Mouse (Mus musculus) lung, embryonic 15.5 days (tissue): Measurements from ENCODE around the gene Ppp1r3a. TPM values are rescaled to one million over a fixed set of nuclear protein-coding genes. Genes with fewer than 3 reads are reported as not detected.
A peak's percentile ranks its signal among the peaks of the same experiment; 100 is the strongest.
"Not testable (repeated sequence)": the region's sequence is repeated elsewhere in the genome, so short reads cannot be mapped to it uniquely, and the experiment has no call there.

ENCODE experiments used
- ATAC-seq: fragments of 200-750 bp; cut with Nextera tagmentation; 2 replicates; pipeline ENCODE4 v1.8.0; 2017; ENCODE audit warnings: moderate number of reproducible peaks, borderline replicate concordance; ENCODE audit not compliant: low FRiP score, low TSS enrichment; ENCODE audit errors: extremely low read depth
- H3K27ac ChIP-seq: fragments of 300-500 bp; sonication (generic); 2 replicates; pipeline ENCODE4 v1.5.1; 2015; ENCODE audit warnings: moderate library complexity, mild to moderate bottlenecking, inconsistent platforms
- H3K27me3 ChIP-seq: fragments of 300-500 bp; sonication (generic); 2 replicates; pipeline ENCODE4 v1.6.1; 2015; ENCODE audit warnings: inconsistent platforms
- H3K36me3 ChIP-seq: fragments of 300-500 bp; sonication (generic); 2 replicates; pipeline ENCODE4 v1.6.1; 2015; ENCODE audit warnings: inconsistent platforms
- H3K4me1 ChIP-seq: fragments of 300-500 bp; sonication (generic); 2 replicates; pipeline ENCODE4 v1.6.1; 2015; ENCODE audit warnings: inconsistent platforms
- H3K4me2 ChIP-seq: fragments of 300-500 bp; sonication (generic); 2 replicates; pipeline ENCODE4 v1.6.1; 2015; ENCODE audit warnings: inconsistent platforms, mild to moderate bottlenecking, moderate library complexity
- H3K4me3 ChIP-seq: fragments of 300-500 bp; sonication (generic); 2 replicates; pipeline ENCODE4 v1.5.1; 2015; ENCODE audit warnings: mild to moderate bottlenecking, inconsistent platforms
- H3K9ac ChIP-seq: fragments of 300-500 bp; sonication (generic); 2 replicates; pipeline ENCODE4 v1.6.1; 2015; ENCODE audit warnings: inconsistent platforms
- H3K9me3 ChIP-seq: fragments of 300-500 bp; sonication (generic); 2 replicates; pipeline ENCODE4 v1.6.1; 2016; ENCODE audit warnings: inconsistent platforms
- WGBS: fragments of 180-500 bp; shearing (Covaris S2); methylation state at CpG from one replicate; pipeline ENCODE4 v1.1.7; 2015; 5-methylcytosine and 5-hydroxymethylcytosine counted together
- polyA plus RNA-seq: library from polyadenylated mRNA; unstranded; fragments of >200 nt; fragmentation: Nextera tagmentation; extraction: Ambion mirVana; gene quantifications from 2 replicates; pipeline ENCODE4 v1.2.1, GENCODE M21; 2015

Ppp1r3a gene
- polyA plus RNA-seq, 1 experiment from 2014 or later: 0.49 TPM

DNA sequence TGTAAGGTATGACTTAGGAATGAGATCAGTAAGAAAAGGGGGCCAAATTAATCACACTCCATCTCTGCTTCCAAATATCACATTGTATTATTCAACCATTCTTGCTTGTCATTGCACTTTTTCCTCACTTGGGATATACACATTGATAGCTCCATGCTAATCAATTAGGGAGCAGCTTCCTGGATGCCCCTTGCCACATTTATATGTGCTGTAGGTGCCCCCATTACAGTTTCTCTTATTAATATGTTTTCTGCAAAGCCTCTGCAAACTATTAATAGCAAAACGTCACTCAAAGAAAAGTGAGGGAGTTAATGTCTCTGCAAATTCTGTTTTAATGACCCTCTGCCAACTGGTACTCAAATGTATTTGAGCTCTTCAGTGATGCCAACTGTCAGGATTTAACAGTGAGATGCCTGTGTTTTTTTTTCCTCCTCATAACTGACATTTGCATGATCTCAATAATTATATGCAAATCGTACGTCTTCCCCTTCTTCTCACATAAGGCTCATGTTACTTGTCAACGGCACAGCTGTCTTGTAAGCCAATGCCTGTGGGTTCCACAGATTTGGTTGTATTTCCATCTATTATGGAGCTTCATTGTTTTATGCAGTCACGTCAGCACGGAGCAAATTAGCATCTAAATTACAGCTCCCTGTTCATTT is 34.8 kb downstream of the Ppp1r3a start:
- H3K4me2 ChIP-seq: no peak overlapping the region
- H3K27me3 ChIP-seq: no peaks in the 10 kb centered on the region
- no peak overlapping the region for H3K9ac ChIP-seq
- H3K4me1 ChIP-seq: no peaks in the 10 kb centered on the region
- ATAC-seq: no peak
- no peaks in the 10 kb centered on the region for H3K36me3 ChIP-seq
- no peak overlapping the region for H3K27ac ChIP-seq
- no peaks in the 10 kb centered on the region for H3K9me3 ChIP-seq
- 74% methylated on average over 6 of the region's 6 CpGs for WGBS
- H3K4me3 ChIP-seq: no peak overlapping the region

GRCm38 (mm10) chr6:14715129-14715989 is 39.7 kb downstream of the Ppp1r3a start:
- Histone ChIP-seq H3K4me1 (no peaks in the 10 kb centered on the region), H3K9me3 (no peaks in the 10 kb centered on the region), H3K27me3 (no peaks in the 10 kb centered on the region), H3K4me2 (no peak overlapping the region), H3K27ac (no peak overlapping the region), H3K9ac (no peak overlapping the region), H3K4me3 (no peak overlapping the region), H3K36me3 (no peaks in the 10 kb centered on the region)
- peak; percentile 76 for ATAC-seq
- WGBS: 47% methylated on average over 4 of the region's 4 CpGs

DNA sequence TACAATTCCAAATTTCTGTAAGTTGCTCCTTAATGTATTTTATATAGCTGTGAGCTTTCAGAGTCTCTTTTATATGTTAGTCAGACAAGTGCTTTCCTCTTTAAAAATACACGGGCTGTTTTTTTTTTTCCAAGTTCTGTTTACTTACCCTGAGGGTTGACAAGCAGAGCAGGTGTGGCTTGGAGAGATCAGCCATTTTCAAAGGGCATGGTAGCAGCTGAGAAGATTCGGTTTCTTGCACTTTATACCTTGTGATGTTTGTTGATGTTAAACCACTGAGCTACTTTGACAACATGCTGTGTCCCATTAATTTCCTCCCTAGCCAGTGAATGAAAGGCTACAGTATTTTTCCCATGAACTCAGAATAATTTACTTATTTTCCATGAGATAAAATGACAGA is 42.9 kb downstream of the Ppp1r3a start:
- no peaks in the 10 kb centered on the region for H3K9me3 ChIP-seq
- no peak for ATAC-seq
- no peaks in the 10 kb centered on the region for H3K27me3 ChIP-seq
- H3K4me2 ChIP-seq: no peak overlapping the region
- no peak overlapping the region for H3K4me3 ChIP-seq
- no peak overlapping the region for H3K9ac ChIP-seq
- H3K36me3 ChIP-seq: no peaks in the 10 kb centered on the region
- no peak overlapping the region for H3K27ac ChIP-seq
- 10% methylated on average over 2 of the region's 2 CpGs for WGBS
- no peaks in the 10 kb centered on the region for H3K4me1 ChIP-seq

DNA sequence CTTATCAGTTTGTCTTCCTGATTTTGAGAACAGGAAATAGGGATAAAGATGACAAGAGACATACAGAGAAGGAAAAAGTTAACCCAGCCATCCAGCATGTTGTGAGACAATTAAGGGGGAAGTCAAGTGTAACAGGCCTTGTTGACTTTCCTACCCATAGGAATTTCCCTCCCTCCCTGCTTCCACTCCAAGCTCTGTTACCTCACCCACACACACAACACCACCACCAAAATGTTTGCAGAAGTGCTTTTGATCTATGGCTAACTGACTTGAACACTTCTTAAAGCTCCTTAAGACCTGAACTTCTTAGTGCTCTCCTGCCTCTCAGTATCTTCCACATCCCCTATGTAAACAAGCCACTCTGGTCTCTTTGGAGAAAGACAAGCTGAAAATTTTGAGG is 55.0 kb downstream of the Ppp1r3a start:
- Histone ChIP-seq H3K36me3 (no peaks in the 10 kb centered on the region), H3K4me1 (no peaks in the 10 kb centered on the region), H3K27me3 (no peaks in the 10 kb centered on the region), H3K9me3 (no peaks in the 10 kb centered on the region), H3K4me3 (no peak overlapping the region), H3K9ac (no peak overlapping the region), H3K4me2 (no peak overlapping the region), H3K27ac (peak overlapping the region; percentile 72; the same call in 1 of the 2 replicates)
- ATAC-seq: peak; percentile 76; the same call in 1 of the 2 replicates

DNA sequence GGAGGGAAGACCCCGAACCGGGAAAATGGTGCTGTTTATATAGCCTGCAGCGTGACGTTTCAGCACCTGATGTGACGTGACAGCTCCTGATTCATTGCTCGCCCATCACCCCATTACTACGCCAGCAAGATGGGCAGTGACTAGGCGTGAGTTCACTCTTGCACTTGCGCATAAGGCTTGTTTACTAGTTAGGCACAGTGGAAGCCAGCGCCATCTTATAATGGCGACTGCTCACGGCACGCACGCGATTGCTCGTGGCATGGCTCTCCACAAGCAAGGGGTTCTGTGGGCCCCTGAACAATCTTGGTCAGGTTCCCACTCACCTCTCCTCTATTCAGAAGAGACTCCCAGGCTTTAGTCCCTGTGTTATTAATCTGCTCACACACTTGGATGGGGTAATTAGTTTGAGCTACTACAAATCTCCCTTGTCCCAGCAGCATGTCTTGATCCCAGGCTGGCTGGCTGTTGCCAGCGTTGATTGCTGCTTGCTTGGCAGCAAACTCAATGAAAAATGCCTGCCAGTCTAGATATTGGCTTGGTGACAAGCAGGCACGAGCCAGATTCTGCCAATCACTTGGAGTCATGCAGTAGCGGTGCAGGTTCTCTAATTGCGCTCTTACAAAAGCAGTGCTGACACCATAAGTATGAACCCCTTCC is 75.7 kb downstream of the Ppp1r3a start:
- H3K36me3 ChIP-seq, H3K9me3 ChIP-seq, H3K4me3 ChIP-seq, H3K27me3 ChIP-seq, H3K27ac ChIP-seq, H3K9ac ChIP-seq, H3K4me1 ChIP-seq, ATAC-seq, H3K4me2 ChIP-seq: not testable (repeated sequence)
- WGBS: 85% methylated on average over 20 of the region's 20 CpGs

- 87% methylated on average over 2 of the region's 2 CpGs for WGBS
- not testable (repeated sequence) for ATAC-seq
Observed at GRCm38 (mm10) chr6:14668966-14669365, 86.1 kb downstream of the Ppp1r3a start.

DNA sequence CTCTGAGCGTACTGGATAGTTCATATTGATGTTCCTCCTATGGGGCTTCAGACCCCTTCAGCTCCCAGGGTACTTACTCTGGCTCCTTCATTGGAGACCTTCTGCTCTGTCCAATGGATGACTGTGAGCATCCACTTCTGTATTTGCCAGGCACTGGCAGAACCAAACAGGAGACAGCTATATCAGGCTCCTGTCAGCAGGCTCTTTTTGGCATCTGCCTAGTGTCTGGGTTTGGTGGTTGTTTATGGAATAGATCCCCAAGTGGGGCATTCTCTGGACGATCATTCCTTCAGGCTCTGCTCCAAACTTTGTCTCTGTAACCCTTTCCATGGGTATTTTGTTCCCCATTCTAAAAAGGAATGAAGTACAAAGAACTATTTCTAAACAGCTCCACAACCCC is 87.4 kb downstream of the Ppp1r3a start:
- H3K36me3 ChIP-seq, H3K27ac ChIP-seq, H3K9me3 ChIP-seq, H3K9ac ChIP-seq, ATAC-seq, H3K27me3 ChIP-seq, H3K4me3 ChIP-seq, H3K4me2 ChIP-seq, H3K4me1 ChIP-seq: not testable (repeated sequence)
- WGBS: 77% methylated on average over 2 of the region's 2 CpGs

More at GRCm38 (mm10) chr6:14668966-14669365, 86.1 kb downstream of the Ppp1r3a start:
- H3K4me3 ChIP-seq, H3K27ac ChIP-seq, H3K9ac ChIP-seq, H3K4me1 ChIP-seq, H3K4me2 ChIP-seq, H3K36me3 ChIP-seq, H3K9me3 ChIP-seq, H3K27me3 ChIP-seq: not testable (repeated sequence)

Other genes with a start within 250 kb of the Ppp1r3a start
- 71.4 and 87.5 TPM in 2 replicates for gene Foxp2, start 146.1 kb upstream of the Ppp1r3a start, polyA plus RNA-seq